Mouse (Mus musculus): ENCODE results near the gene Gm10037.
"Not testable (repeated sequence)": the region's sequence is repeated elsewhere in the genome, so short reads cannot be mapped to it uniquely, and the experiment has no call there.

Gm10037 gene

DNA sequence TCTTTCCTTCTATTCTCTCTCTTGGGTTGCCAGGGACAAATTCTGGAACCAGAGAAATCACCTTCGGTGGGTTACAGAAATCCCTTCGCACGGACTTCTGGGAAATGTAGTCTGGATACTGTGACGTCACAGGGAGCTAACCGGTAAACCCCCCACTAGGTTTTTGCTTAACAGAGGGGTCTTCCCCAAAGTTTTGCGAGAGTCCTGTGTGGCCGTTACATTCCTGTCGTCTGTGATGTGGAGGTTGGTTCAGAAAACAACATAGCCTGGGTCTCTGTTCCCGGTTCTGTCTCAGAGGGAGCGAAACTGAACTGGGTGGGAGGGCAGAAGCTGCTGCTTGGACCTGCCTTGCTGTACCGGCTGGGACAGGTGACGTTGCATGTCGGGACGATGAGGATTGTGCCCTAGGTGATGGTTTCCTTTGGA is at the start of gene Gm10037:
Gene Gm10037 (plus strand): TSS at position 196 of the 426 bp plus-strand sequence.
- DNase-seq (ENCODE audit: low spot score): peak; percentile 55

DNA sequence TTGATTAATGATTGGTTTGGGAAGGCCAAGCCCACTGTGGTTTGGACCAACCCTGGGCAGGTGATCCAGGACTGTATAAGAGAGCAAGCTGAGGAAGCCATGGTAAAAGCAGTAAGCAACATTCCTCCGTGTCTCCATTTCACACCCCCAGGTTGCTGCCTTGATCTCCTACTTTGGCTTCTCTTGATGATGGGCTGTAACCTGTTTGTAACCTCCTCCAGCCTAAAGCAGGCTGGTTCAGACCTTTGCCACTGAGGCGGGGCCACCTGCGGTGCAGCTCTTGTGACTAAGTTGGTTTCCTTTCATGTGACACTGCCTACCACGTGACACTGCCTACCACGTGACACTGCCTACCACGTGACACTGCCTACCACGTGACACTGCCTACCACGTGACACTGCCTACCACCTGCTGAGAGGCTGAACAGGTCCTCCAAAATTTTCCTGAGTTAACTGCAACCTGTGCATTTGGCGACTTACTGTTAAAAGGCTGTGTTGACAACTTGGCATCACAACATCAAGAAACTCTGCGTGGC is 38.9 kb upstream of the Gm10037 start:
- DNase-seq (ENCODE audit: low spot score): no peak

DNA sequence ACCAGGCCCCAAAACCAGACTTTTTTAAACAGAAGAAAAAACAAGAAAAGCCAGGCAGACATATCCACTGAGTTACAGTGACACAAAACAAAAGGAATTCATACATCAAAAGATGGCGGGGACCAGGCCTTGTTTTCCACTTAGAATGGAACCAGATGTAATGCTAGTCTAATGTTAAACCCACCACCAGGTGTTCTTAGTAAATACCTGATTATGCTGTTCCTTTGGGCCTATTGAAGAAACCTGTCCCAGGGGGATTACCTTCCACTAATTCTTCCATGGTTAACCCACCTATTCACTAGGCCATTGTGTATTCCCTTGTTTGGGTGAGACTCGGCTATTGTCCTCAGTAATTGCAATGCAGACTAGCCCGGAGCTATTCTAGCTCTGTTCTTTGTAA is 32.3 kb upstream of the Gm10037 start:
- no peak for DNase-seq (ENCODE audit: low spot score)

DNA sequence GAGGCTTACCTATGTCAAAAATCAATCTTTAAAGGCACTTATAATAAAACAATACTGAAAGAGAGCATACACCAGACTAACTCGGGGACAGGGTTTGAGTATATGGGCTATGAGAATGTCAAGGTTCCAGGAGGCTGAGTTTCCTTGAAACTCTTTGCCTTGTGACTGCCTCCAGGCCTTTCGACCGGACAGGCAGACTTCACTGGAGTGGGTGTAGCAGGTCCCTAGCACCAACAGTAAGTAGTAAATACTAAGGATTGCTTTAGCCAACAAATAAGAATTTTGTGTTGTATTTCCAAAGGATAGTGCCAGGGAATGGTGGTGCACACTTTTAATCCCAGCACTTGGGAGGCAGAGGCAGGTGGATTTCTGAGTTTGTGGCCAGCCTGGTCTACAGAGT is 31.8 kb upstream of the Gm10037 start:
- DNase-seq (ENCODE audit: low spot score): not testable (repeated sequence)

DNA sequence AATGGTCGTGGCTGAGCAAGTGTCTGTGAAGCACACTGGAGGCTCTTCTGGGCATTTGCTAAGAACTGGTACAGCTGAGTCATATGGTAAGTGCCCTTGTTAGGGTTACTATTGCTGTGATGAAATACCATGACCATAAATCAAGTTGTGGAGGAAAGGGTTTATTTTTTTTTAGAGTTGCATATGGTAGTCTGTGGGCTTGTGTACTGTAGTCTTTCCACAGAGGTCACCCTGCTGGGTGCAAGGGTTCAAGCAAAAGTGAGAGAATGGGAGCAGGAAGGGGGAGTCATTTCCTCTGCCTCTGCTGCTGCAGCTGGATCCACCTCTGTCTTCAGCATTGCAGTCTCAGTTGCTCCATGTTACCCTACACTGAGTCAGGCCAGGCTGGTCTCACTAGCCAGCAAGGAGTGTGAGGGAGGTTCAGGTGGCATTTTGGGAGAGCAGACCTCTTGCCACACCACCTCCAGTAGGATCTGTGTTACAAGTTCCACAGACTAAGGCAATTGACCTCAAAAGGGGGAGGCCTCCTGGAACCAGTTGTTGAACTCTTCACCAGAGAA is 19.2 kb upstream of the Gm10037 start:
- no peak for DNase-seq (ENCODE audit: low spot score)

GRCm38 (mm10) chr13:67812961-67813709 is 17.8 kb upstream of the Gm10037 start:
- no peak for DNase-seq (ENCODE audit: low spot score)

- DNase-seq (ENCODE audit: low spot score): peak; percentile 85
Observed at GRCm38 (mm10) chr13:67813710-67814660, 16.9 kb upstream of the Gm10037 start, which contains the start of gene Zfp273. TSS of gene Zfp273 (plus strand) at chr13:67813740.

DNA sequence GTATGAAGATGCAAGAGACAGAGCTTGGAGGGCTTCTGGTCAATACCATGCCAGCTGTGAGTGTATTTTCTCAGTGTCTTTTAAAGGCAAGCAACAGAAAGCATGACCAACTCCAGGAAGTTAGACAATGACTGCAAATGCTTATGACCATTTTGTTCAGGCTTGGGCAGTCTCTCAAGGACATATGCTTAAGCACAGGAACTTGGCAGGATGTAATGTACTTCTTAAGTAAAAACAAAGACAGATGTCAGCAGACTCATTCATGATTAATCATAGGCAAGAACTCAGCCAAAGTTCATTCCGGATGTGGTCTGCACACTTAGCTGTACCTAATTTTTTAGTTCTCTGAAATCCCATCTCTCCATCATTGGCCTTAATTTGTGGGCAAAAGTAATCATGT is 12.3 kb upstream of the Gm10037 start:
- no peak for DNase-seq (ENCODE audit: low spot score)

GRCm38 (mm10) chr13:67833137-67833536 is 2.2 kb downstream of the Gm10037 start:
- not testable (repeated sequence) for DNase-seq (ENCODE audit: low spot score)

DNA sequence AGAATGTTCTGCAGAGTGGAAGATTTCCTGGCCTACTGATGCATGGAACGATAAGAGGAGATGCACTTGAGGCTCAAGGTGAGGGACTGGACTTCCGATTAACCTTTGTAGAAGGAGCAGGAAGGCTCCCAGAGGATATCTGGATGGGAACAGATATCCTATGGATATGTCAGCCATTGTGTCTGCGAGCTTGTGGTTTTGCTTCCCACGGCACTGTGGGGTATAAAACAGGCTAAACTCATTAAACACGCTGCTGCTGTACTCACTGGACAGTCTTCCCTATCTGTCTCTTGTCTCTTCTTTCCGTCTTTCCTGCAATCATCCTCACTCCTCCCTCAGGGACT is 12.8 kb downstream of the Gm10037 start:
- DNase-seq (ENCODE audit: low spot score): no peak

DNA sequence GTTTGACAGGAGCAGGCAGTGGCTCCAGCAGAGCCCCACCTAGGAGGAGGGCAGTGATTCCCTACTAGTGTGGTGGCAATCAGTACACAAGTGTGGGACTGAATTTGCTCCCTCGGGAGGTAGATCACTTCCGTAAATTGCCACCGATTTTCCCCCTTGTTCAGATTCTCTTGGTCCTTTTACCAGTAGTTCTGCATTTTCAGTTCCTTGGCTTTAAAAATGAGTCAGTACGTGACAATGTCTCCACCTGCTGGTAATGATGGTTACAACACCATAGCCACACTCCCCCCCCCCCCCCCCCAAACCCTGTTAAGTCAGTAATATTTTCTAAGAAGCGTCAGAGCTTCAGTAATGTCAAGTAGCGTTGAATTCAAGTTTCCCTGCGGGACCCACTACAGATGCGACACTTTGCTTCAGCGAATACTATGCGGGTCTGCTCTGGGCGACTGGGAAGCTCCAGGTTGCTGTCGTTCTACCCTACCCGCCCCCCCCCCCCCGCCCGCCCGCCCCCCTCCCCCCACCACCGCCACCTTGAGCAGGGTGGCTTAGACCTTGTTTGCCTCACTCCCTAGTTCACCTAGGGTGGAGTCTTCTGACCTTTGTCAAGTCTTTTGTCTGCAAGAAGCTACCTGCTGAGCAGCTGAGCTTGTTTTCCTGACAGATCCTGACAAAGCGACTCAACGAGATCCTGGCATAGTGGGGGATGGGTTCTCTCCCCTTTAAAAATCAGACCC is 13.4 kb downstream of the Gm10037 start:
- DNase-seq (ENCODE audit: low spot score): peak; percentile 31

GRCm38 (mm10) chr13:67844853-67845194 is 13.9 kb downstream of the Gm10037 start:
- no peak for DNase-seq (ENCODE audit: low spot score)

DNA sequence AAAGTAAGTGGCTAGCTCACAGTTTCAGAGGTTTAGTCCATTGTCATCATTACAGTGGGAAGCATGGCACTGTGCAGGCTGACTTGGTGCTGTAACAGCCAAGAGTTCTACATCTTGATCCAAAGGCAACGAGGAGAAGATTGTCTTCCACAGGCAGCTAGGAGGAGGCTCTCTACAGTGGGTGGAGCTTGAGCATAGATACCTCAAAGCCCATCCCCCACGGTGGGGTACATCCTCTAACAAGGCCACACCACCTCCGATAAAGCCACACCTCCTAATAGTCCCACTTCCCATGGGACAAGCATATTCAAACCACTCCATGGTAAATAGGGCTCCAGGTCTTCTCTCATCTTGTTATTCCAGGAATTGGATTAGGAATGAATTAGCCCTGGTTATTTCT is 19.5 kb downstream of the Gm10037 start:
- no peak for DNase-seq (ENCODE audit: low spot score)

DNA sequence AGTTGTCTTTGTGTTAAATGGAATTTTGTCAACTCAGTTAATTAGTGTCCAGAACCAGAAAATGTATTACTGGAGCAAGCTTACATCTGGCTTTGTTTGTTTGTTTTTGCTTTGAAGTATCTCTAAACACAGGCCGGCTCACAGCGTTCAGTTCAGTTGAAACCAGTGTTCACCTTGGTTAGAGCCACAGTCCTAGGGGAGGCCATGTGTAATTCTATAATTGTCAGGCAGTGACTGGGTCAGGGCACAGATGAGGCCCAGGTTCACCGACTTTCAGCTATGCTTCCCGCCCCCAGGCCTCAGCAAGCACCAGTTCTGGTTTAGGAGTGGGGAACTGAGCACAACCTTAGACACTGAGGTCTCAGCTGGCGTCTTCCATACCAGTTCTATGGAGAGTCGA is 22.2 kb downstream of the Gm10037 start:
- no peak for DNase-seq (ENCODE audit: low spot score)

DNA sequence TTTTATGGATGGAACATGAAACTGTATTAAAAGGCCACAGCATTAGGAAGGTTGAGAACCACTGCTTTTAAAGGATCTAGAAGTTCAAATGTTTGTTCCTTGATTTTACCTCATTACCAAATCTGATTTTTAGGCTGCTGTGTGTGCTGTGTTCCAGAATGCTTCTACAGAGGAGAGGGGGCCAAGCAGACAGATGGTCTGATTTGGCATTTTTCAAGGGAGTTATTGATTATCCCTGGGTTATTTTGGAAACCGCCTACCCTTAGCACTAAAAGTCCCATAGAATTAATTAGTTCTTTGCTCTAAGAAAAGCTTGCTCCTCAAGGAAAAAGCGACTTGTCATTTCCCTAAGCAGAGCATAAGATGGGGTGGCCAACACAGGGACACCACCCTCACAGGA is 23.1 kb downstream of the Gm10037 start:
- DNase-seq (ENCODE audit: low spot score): no peak

DNA sequence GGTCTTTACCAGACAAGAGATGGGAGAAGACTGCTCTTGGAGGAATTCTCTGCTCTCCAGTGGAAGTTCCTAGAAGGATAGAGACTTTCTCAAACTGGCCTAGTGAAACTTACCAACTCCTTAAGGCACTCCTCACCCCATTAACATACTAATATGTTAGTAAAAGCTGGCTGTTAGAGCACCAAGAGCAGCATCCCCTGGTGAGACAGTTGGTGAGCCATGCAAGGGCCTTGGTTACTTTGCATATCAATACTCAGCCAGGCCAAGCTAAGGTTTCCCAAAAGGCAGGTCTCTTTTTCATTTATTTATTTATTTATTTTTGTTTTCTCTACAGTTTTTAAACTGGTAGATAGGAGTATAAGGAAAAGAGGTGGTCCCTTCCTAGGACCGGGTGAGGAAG is 26.4 kb downstream of the Gm10037 start:
- no peak for DNase-seq (ENCODE audit: low spot score)

DNA sequence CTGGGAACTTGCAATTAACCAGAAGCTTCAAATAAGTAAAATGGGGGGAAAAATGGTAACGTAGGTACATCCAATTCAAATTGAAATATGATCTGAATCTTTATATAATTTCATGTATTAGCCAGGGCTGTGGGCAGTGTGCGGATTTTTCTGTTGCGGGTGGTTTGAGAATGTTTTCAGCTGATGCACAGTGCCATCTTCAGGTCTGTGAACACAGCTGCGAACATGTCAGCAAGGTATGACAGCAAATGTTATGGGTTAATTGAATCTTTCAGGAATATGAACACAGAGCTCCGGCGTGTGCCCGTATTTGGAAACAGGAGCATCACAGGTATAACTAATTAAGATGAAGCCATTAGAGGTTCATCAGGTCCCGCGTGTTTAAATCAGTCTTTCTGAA is 31.6 kb downstream of the Gm10037 start:
- no peak for DNase-seq (ENCODE audit: low spot score)

DNA sequence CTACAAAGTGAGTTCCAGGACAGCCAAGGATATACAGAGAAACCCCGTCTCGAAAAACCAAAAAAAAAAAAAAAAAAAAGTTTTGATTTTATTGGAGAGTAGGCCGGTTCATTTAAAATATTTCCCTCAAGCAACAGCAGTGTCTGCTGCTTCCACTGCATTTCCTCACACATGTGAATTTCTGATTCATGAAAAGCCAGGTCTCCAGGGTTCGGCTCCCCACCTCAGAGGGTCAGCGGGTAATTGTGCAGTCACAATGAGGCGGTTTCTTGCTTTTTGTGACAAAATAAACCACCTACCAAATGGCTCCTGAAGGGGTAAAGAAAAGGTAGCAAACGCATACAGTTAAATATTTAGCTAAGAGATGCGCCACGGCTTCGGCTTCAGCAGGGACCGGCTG is 32.1 kb downstream of the Gm10037 start, which contains the start of gene BC048507:
Gene BC048507 (plus strand): TSS at position 301 of the 400 bp plus-strand sequence.
- DNase-seq (ENCODE audit: low spot score): no peak

DNA sequence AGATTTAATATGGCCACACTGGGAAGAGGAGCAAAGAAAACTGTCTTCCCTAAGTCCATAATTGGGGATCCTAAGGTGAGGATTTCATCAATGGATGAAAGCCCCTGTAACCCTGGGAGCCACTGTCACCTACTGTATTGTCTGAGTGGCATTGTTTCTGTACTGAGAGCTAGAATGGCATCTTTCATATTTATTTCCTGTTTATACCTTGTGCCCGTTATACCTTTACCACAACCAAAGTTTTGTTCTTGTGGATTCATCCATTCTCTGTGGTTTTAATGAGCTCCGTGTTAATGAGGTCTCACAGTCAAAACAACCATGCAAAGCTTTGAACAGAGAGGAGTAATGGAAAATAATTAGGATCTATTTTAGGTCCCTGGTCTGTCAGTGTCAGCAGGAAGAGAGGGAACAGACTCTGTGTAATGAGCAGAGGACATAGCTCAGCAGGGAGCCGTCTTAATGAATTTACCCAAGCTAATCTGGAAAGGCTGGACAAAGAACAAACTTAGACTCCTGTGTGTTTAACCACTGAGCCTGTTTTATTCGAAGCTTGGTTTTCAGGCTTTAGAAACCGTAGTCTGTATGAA is 34.0 kb downstream of the Gm10037 start:
- DNase-seq (ENCODE audit: low spot score): no peak

- no peak for DNase-seq (ENCODE audit: low spot score)
Observed at GRCm38 (mm10) chr13:67867899-67868298, 37.0 kb downstream of the Gm10037 start.

GRCm38 (mm10) chr13:67876049-67876698 is 45.3 kb downstream of the Gm10037 start:
- DNase-seq (ENCODE audit: low spot score): not testable (repeated sequence)
